Mouse (Mus musculus) ES-Bruce4 (cell line): ENCODE measurements around the gene Foxd4. TPM values are rescaled to one million over a fixed set of nuclear protein-coding genes. Genes with fewer than 3 reads are reported as not detected.
A peak's percentile ranks its signal among the peaks of the same experiment; 100 is the strongest.

Experiments
- H3K27ac ChIP-seq: 2 replicates; pipeline ENCODE4 v1.5.1; 2012; ENCODE audit warnings: low read length, inconsistent platforms; ENCODE audit not compliant: insufficient read depth
- H3K27me3 ChIP-seq: 2 replicates; pipeline ENCODE4 v1.6.1; 2012; ENCODE audit warnings: mild to moderate bottlenecking, low read length, inconsistent platforms; ENCODE audit not compliant: control insufficient read depth, poor library complexity, insufficient read depth, severe bottlenecking
- H3K36me3 ChIP-seq: 2 replicates; pipeline ENCODE4 v1.6.1; 2012; ENCODE audit warnings: inconsistent platforms, mild to moderate bottlenecking, low read length, moderate library complexity; ENCODE audit not compliant: control insufficient read depth, poor library complexity, insufficient read depth, severe bottlenecking
- H3K4me1 ChIP-seq: one replicate; pipeline ENCODE4 v1.8.1; 2011; ENCODE audit warnings: low read length; ENCODE audit not compliant: control insufficient read depth, insufficient read depth
- H3K4me3 ChIP-seq: 2 replicates; pipeline ENCODE4 v1.5.1; 2011; ENCODE audit warnings: low read depth, mild to moderate bottlenecking, low read length
- H3K9ac ChIP-seq: 2 replicates; pipeline ENCODE4 v1.6.1; 2012; ENCODE audit warnings: low read depth, mild to moderate bottlenecking, inconsistent platforms; ENCODE audit not compliant: poor library complexity, severe bottlenecking
- H3K9me3 ChIP-seq: replicated peaks from 2 replicates; pipeline ENCODE4 v1.6.1; 2012; ENCODE audit warnings: mild to moderate bottlenecking, low read length, inconsistent platforms; ENCODE audit not compliant: control insufficient read depth, poor library complexity, insufficient read depth, severe bottlenecking
- CTCF ChIP-seq: IDR thresholded peaks from one replicate; pipeline ENCODE4 v1.8.1; 2011; ENCODE audit warnings: low read depth, low read length
- EP300 ChIP-seq: IDR thresholded peaks from 2 replicates; pipeline ENCODE4 v1.6.1; 2011; ENCODE audit warnings: low read depth, low read length; ENCODE audit not compliant: insufficient read depth
- POLR2A ChIP-seq: IDR thresholded peaks from one replicate; pipeline ENCODE4 v1.8.1; 2011; ENCODE audit warnings: low read length; ENCODE audit not compliant: insufficient read depth
- polyA plus RNA-seq: library from polyadenylated mRNA; stranded (reverse); fragments of >200 nt; gene quantifications from 2 replicates; pipeline ENCODE4 v1.2.4, GENCODE M21; 2011; ENCODE audit warnings: low read depth; ENCODE audit not compliant: missing spikeins, insufficient read depth, insufficient read length

The Foxd4 gene
- polyA plus RNA-seq, 1 experiment: not detected

- Histone ChIP-seq H3K4me3 (no peak overlapping the region), H3K36me3 (no peaks in the 10 kb centered on the region), H3K27me3 (no peaks in the 10 kb centered on the region), H3K27ac (no peak overlapping the region), H3K9ac (no peak overlapping the region), H3K9me3 (no peaks in the 10 kb centered on the region; the same call in 1 of the 2 replicates), H3K4me1 (no peaks in the 10 kb centered on the region)
- TF ChIP-seq CTCF: no peak
- TF ChIP-seq POLR2A: no peak
- TF ChIP-seq EP300: no peak
These were observed 7.6 kb upstream of the Foxd4 start for GRCm38 (mm10) chr19:24908385-24909155.

- Histone ChIP-seq H3K9ac (no peak overlapping the region), H3K4me3 (no peak overlapping the region), H3K27me3 (no peaks in the 10 kb centered on the region)
These were observed 6.7 kb upstream of the Foxd4 start for GRCm38 (mm10) chr19:24907655-24908054.

GRCm38 (mm10) chr19:24902821-24903220, 1.8 kb upstream of the Foxd4 start:
- Histone ChIP-seq H3K36me3 (no peaks in the 10 kb centered on the region), H3K4me1 (no peaks in the 10 kb centered on the region), H3K27me3 (peaks cover 9% of the 10 kb centered on the region), H3K27ac (no peak overlapping the region), H3K4me3 (no peak overlapping the region), H3K9ac (no peak overlapping the region), H3K9me3 (no peaks in the 10 kb centered on the region)
- TF ChIP-seq CTCF (no peak), EP300 (no peak), POLR2A (no peak)

More at GRCm38 (mm10) chr19:24907655-24908054, 6.7 kb upstream of the Foxd4 start:
- TF ChIP-seq POLR2A: no peak
- no peak for TF ChIP-seq CTCF
- no peak for TF ChIP-seq EP300
- Histone ChIP-seq H3K4me1 (no peaks in the 10 kb centered on the region), H3K27ac (no peak overlapping the region), H3K36me3 (no peaks in the 10 kb centered on the region), H3K9me3 (no peaks in the 10 kb centered on the region; the same call in 1 of the 2 replicates)

- Histone ChIP-seq H3K4me3 (no peak overlapping the region), H3K27ac (no peak overlapping the region), H3K36me3 (no peaks in the 10 kb centered on the region), H3K9me3 (no peaks in the 10 kb centered on the region), H3K9ac (no peak overlapping the region), H3K27me3 (peaks cover 13% of the 10 kb centered on the region), H3K4me1 (no peaks in the 10 kb centered on the region)
- TF ChIP-seq EP300 (no peak), POLR2A (no peak), CTCF (no peak)
These were observed 1.3 kb upstream of the Foxd4 start for GRCm38 (mm10) chr19:24902256-24902655.

GRCm38 (mm10) chr19:24901666-24902065, 669 bp upstream of the Foxd4 start:
- Histone ChIP-seq H3K9me3 (no peaks in the 10 kb centered on the region), H3K27me3 (peaks cover 16% of the 10 kb centered on the region), H3K9ac (no peak overlapping the region), H3K4me1 (no peaks in the 10 kb centered on the region), H3K36me3 (no peaks in the 10 kb centered on the region), H3K27ac (no peak overlapping the region), H3K4me3 (no peak overlapping the region)
- no peak for TF ChIP-seq EP300
- TF ChIP-seq CTCF: no peak
- no peak for TF ChIP-seq POLR2A

- TF ChIP-seq CTCF (no peak), EP300 (no peak), POLR2A (no peak)
- H3K4me1 ChIP-seq: no peaks in the 10 kb centered on the region
- H3K36me3 ChIP-seq: no peaks in the 10 kb centered on the region
- H3K4me3 ChIP-seq: peak overlapping the region; percentile 50
- no peak overlapping the region for H3K27ac ChIP-seq
- H3K9ac ChIP-seq: no peak overlapping the region
- peaks cover 17% of the 10 kb centered on the region for H3K27me3 ChIP-seq
- no peaks in the 10 kb centered on the region for H3K9me3 ChIP-seq
These were observed 1.1 kb downstream of the Foxd4 start for GRCm38 (mm10) chr19:24899578-24900544.
